Mouse (Mus musculus) liver, postnatal 0 days (tissue): Measurements from ENCODE around the gene Pcgf5.

Source experiments
- CTCF ChIP-seq: sonication (generic); IDR thresholded peaks from 2 replicates; pipeline ENCODE4 v1.5.1; 2016; ENCODE audit warnings: antibody characterized with exemption, low read depth
- EP300 ChIP-seq: IDR thresholded peaks from 2 replicates; pipeline ENCODE4 v1.6.1; 2016; ENCODE audit warnings: antibody characterized with exemption, low read depth, mild to moderate bottlenecking

DNA sequence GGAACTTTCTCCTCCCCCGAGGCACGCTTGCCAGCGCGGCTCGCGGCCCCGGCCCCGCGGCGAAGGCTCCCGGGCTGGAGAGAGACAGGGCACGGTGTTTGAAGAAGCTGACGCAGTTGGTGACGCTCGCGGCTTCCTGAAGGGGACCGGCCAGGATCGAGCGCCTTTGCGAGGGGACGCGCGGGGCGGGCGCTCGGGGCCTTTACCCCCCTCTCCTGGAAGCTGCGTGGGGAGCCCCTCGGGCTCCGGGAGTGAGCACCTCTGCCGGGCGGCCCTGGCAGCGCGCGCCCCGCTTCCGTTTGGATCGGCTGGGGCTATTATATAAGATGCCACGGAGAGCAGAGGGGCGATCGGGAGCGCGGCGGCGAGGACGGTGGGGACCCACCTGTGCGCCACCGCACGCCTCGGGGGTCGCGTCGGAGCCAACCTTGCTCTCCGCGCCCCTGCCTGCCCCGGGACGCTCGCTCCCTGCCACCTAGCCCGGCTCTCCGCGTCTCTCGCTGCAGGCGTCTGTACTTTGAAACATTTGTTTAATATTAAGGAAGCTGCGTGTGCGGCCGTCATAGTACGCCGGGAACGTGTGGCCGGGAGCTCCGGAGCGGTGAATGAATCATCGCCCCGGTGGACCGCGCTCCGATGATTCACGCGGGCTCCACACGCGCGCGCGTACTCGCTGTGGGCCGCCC lies 835 bp downstream of the Pcgf5 start:
- no peak for TF ChIP-seq CTCF
- TF ChIP-seq EP300: no peak
